In genomic region chr11:36335147-36335546, GRCm38 (mm10) we compare ENCODE assay signal across 27 mouse cellular contexts.
"Had no signal": no experiment of that assay in that cellular context is flagged by ENCODE, and none has a peak within 500 bp of the region (broad histone marks: within the 10 kb centered on the region; RNA-seq: fewer than 3 reads in every experiment).

No protein-coding gene starts in this region.

- H3K27ac ChIP-seq: heart, adult 2 months; heart, embryonic 13.5 days; heart, embryonic 15.5 days; hindbrain, embryonic 12.5 days; hindbrain, embryonic 14.5 days; kidney, postnatal 0 days; limb, embryonic 13.5 days; limb, embryonic 15.5 days; liver, embryonic 12.5 days; liver, embryonic 14.5 days had no signal

- H3K4me2 ChIP-seq: heart, embryonic 11.5 days; heart, embryonic 13.5 days; heart, embryonic 15.5 days; hindbrain, embryonic 12.5 days; hindbrain, embryonic 14.5 days; kidney, embryonic 15.5 days; limb, embryonic 13.5 days; limb, embryonic 15.5 days; liver, embryonic 12.5 days had no signal

- H3K36me3 ChIP-seq: heart, embryonic 13.5 days; heart, embryonic 15.5 days; hindbrain, embryonic 12.5 days; kidney, embryonic 15.5 days; limb, embryonic 13.5 days; limb, embryonic 15.5 days; liver, embryonic 12.5 days had no signal

- DNase-seq: gastrocnemius, postnatal 14 days; gastrocnemius, postnatal 36 days; heart, adult 11 months; heart, adult 2 months; heart, postnatal 14 days; heart, postnatal 36 days; kidney, adult 11 months; kidney, adult 2 months; kidney, adult 9 months; kidney, postnatal 14 days; kidney, postnatal 36 days; layer of hippocampus, adult 9-11 months; layer of hippocampus, postnatal 36 days; left cerebral cortex, postnatal 4 days had no signal

- H3K9me3 ChIP-seq: heart, embryonic 13.5 days; heart, embryonic 15.5 days; hindbrain, embryonic 12.5 days; kidney, embryonic 15.5 days; limb, embryonic 15.5 days; liver, embryonic 12.5 days had no signal

- H3K27me3 ChIP-seq: heart, embryonic 13.5 days; heart, embryonic 15.5 days; hindbrain, embryonic 12.5 days; kidney, embryonic 15.5 days; limb, embryonic 15.5 days; liver, embryonic 12.5 days had no signal

- H3K9ac ChIP-seq: heart, embryonic 13.5 days; heart, embryonic 15.5 days; hindbrain, embryonic 12.5 days; hindbrain, embryonic 14.5 days; kidney, embryonic 15.5 days; limb, embryonic 13.5 days; limb, embryonic 15.5 days; liver, embryonic 12.5 days; liver, embryonic 14.5 days had no signal

- H3K4me1 ChIP-seq: liver, embryonic 12.5 days had no signal

- H3K4me3 ChIP-seq: heart, adult 2 months; heart, embryonic 13.5 days; heart, embryonic 15.5 days; hindbrain, embryonic 12.5 days; kidney, embryonic 15.5 days; limb, embryonic 13.5 days; limb, embryonic 15.5 days; liver, embryonic 12.5 days had no signal

- ATAC-seq: hindbrain, postnatal 0 days; intestine, embryonic 16.5 days; liver, embryonic 12.5 days had no signal
